Mouse (Mus musculus) stomach, embryonic 14.5 days (tissue): ENCODE measurements around the gene Rtn3. TPM values are rescaled to one million over a fixed set of nuclear protein-coding genes. Genes with fewer than 3 reads are reported as not detected.

Experiments
- ATAC-seq: fragments of 200-750 bp; cut with Nextera tagmentation; 2 replicates; pipeline ENCODE4 v1.8.0; 2017; ENCODE audit warnings: low read depth, moderate TSS enrichment; ENCODE audit not compliant: insufficient number of reproducible peaks, insufficient read depth, low FRiP score
- H3K27ac ChIP-seq: fragments of 300-500 bp; sonication (generic); 2 replicates; pipeline ENCODE4 v1.5.1; 2014; ENCODE audit warnings: mild to moderate bottlenecking, low read length, moderate library complexity, mixed read lengths
- H3K27me3 ChIP-seq: fragments of 300-500 bp; sonication (generic); 2 replicates; pipeline ENCODE4 v1.6.1; 2014; ENCODE audit warnings: low read length, control low read depth, mixed read lengths; ENCODE audit not compliant: control insufficient read depth, insufficient read depth
- H3K36me3 ChIP-seq: fragments of 300-500 bp; sonication (generic); 2 replicates; pipeline ENCODE4 v1.6.1; 2014; ENCODE audit warnings: mild to moderate bottlenecking, control low read depth, low read length, moderate library complexity, mixed read lengths; ENCODE audit not compliant: control insufficient read depth, insufficient read depth
- H3K4me1 ChIP-seq: fragments of 300-500 bp; sonication (generic); 2 replicates; pipeline ENCODE4 v1.6.1; 2014; ENCODE audit warnings: low read length, control low read depth, mixed read lengths; ENCODE audit not compliant: control insufficient read depth, insufficient read depth
- H3K4me2 ChIP-seq: fragments of 300-500 bp; sonication (generic); replicated peaks from 2 replicates; pipeline ENCODE4 v1.6.1; 2014; ENCODE audit warnings: low read depth, low read length, control low read depth
- H3K4me3 ChIP-seq: fragments of 300-500 bp; sonication (generic); 2 replicates; pipeline ENCODE4 v1.5.1; 2014; ENCODE audit warnings: low read depth, low read length, control low read depth
- H3K9ac ChIP-seq: fragments of 300-500 bp; sonication (generic); replicated peaks from 2 replicates; pipeline ENCODE4 v1.6.1; 2014; ENCODE audit warnings: low read depth, mild to moderate bottlenecking, control low read depth, low read length, moderate library complexity, mixed read lengths
- H3K9me3 ChIP-seq: fragments of 300-500 bp; sonication (generic); 2 replicates; pipeline ENCODE4 v1.6.1; 2016; ENCODE audit warnings: low read depth, low read length, control low read depth; ENCODE audit not compliant: control insufficient read depth
- WGBS: fragments of 180-500 bp; shearing (Covaris S2); extraction: QIAGEN DNeasy Blood & Tissue Kit; methylation state at CpG from one replicate; pipeline ENCODE4 v1.1.7; 2014; 5-methylcytosine and 5-hydroxymethylcytosine counted together
- polyA plus RNA-seq: library from polyadenylated mRNA; unstranded; fragments of >200 nt; fragmentation: Nextera tagmentation; extraction: Ambion mirVana; gene quantifications from 2 replicates; pipeline ENCODE4 v1.2.1, GENCODE M21; 2014

Rtn3 gene
- polyA plus RNA-seq, result 126 and 130 TPM in 2 replicates

GRCm38 (mm10) chr19:7482599-7483511 is at the start of gene Rtn3:
TSS of gene Rtn3 (minus strand) at chr19:7483281.
- Histone ChIP-seq H3K27ac (peak within 1 kb of the TSS; percentile 97), H3K36me3 (no peaks in the 10 kb centered on the region), H3K4me2 (peak within 1 kb of the TSS; percentile 72), H3K4me3 (peak within 1 kb of the TSS; percentile 90), H3K4me1 (peaks cover 8% of the 10 kb centered on the region; the same call in 1 of the 2 replicates), H3K9ac (peak within 1 kb of the TSS; percentile 86), H3K9me3 (no peaks in the 10 kb centered on the region), H3K27me3 (no peaks in the 10 kb centered on the region)
- under 1% methylated on average over 80 of the region's 80 CpGs for WGBS
- peak; percentile 93 for ATAC-seq

- no peak overlapping the region for H3K9ac ChIP-seq
- 93% methylated on average over 5 of the region's 5 CpGs for WGBS
Measured at GRCm38 (mm10) chr19:7531906-7532305, 48.8 kb upstream of the Rtn3 start.

GRCm38 (mm10) chr19:7528639-7529428 is 45.8 kb upstream of the Rtn3 start:
- Histone ChIP-seq H3K4me3 (no peak overlapping the region), H3K36me3 (peaks cover 34% of the 10 kb centered on the region), H3K27ac (no peak overlapping the region), H3K4me2 (no peak overlapping the region), H3K9ac (no peak overlapping the region), H3K4me1 (no peaks in the 10 kb centered on the region), H3K27me3 (no peaks in the 10 kb centered on the region), H3K9me3 (no peaks in the 10 kb centered on the region)
- no peak for ATAC-seq
- 49% methylated on average over 7 of the region's 7 CpGs for WGBS

More at GRCm38 (mm10) chr19:7531906-7532305, 48.8 kb upstream of the Rtn3 start:
- no peak for ATAC-seq
- Histone ChIP-seq H3K27me3 (no peaks in the 10 kb centered on the region), H3K27ac (no peak overlapping the region), H3K4me3 (no peak overlapping the region), H3K9me3 (no peaks in the 10 kb centered on the region), H3K36me3 (peaks cover 34% of the 10 kb centered on the region), H3K4me1 (no peaks in the 10 kb centered on the region), H3K4me2 (no peak overlapping the region)

GRCm38 (mm10) chr19:7524879-7525278 is 41.8 kb upstream of the Rtn3 start:
- Histone ChIP-seq H3K4me3 (no peak overlapping the region), H3K9me3 (no peaks in the 10 kb centered on the region), H3K4me1 (no peaks in the 10 kb centered on the region), H3K9ac (no peak overlapping the region), H3K27me3 (no peaks in the 10 kb centered on the region), H3K4me2 (no peak overlapping the region), H3K36me3 (peaks cover 39% of the 10 kb centered on the region), H3K27ac (no peak overlapping the region)
- ATAC-seq, result no peak
- 71% methylated on average over 3 of the region's 3 CpGs for WGBS

- Histone ChIP-seq H3K4me2 (no peak overlapping the region), H3K9ac (no peak overlapping the region), H3K36me3 (peaks cover 33% of the 10 kb centered on the region), H3K9me3 (no peaks in the 10 kb centered on the region), H3K27me3 (no peaks in the 10 kb centered on the region), H3K4me1 (no peaks in the 10 kb centered on the region), H3K27ac (no peak overlapping the region), H3K4me3 (no peak overlapping the region)
- ATAC-seq, result no peak
Measured at GRCm38 (mm10) chr19:7523781-7524180, 40.7 kb upstream of the Rtn3 start.

GRCm38 (mm10) chr19:7523292-7523691 is 40.2 kb upstream of the Rtn3 start:
- no peak overlapping the region for H3K4me3 ChIP-seq
- no peak overlapping the region for H3K4me2 ChIP-seq
- no peaks in the 10 kb centered on the region for H3K27me3 ChIP-seq
- no peak overlapping the region for H3K9ac ChIP-seq
- H3K36me3 ChIP-seq, result peaks cover 38% of the 10 kb centered on the region
- H3K4me1 ChIP-seq, result no peaks in the 10 kb centered on the region
- ATAC-seq, result no peak
- H3K27ac ChIP-seq, result no peak overlapping the region
- WGBS, result 96% methylated on average over 1 of the region's 1 CpGs
- no peaks in the 10 kb centered on the region for H3K9me3 ChIP-seq

- H3K36me3 ChIP-seq, result peaks cover 38% of the 10 kb centered on the region
Measured at GRCm38 (mm10) chr19:7522856-7523255, 39.8 kb upstream of the Rtn3 start.

GRCm38 (mm10) chr19:7521619-7522018 is 38.5 kb upstream of the Rtn3 start:
- WGBS, result 92% methylated on average over 3 of the region's 3 CpGs
- Histone ChIP-seq H3K4me1 (no peaks in the 10 kb centered on the region), H3K36me3 (peaks cover 35% of the 10 kb centered on the region), H3K9ac (no peak overlapping the region), H3K4me2 (no peak overlapping the region), H3K27me3 (no peaks in the 10 kb centered on the region), H3K27ac (no peak overlapping the region), H3K9me3 (no peaks in the 10 kb centered on the region), H3K4me3 (no peak overlapping the region)
- ATAC-seq, result no peak

More at GRCm38 (mm10) chr19:7522856-7523255, 39.8 kb upstream of the Rtn3 start:
- H3K4me1 ChIP-seq, result no peaks in the 10 kb centered on the region
- H3K27ac ChIP-seq, result no peak overlapping the region
- H3K4me3 ChIP-seq, result no peak overlapping the region
- ATAC-seq, result no peak
- H3K9me3 ChIP-seq, result no peaks in the 10 kb centered on the region
- no peak overlapping the region for H3K9ac ChIP-seq
- WGBS, result 93% methylated on average over 2 of the region's 2 CpGs
- H3K4me2 ChIP-seq, result no peak overlapping the region
- no peaks in the 10 kb centered on the region for H3K27me3 ChIP-seq
